Mouse (Mus musculus) liver, adult (tissue): Measurements from ENCODE around the gene Gimap7.
A peak's percentile ranks its signal among the peaks of the same experiment; 100 is the strongest.

Experiments used
- GATA4 ChIP-seq: IDR thresholded peaks from 2 replicates; pipeline ENCODE4 v1.6.1; 2014; ENCODE audit warnings: mild to moderate bottlenecking, low read length; ENCODE audit not compliant: insufficient replicate concordance

The Gimap7 gene

DNA sequence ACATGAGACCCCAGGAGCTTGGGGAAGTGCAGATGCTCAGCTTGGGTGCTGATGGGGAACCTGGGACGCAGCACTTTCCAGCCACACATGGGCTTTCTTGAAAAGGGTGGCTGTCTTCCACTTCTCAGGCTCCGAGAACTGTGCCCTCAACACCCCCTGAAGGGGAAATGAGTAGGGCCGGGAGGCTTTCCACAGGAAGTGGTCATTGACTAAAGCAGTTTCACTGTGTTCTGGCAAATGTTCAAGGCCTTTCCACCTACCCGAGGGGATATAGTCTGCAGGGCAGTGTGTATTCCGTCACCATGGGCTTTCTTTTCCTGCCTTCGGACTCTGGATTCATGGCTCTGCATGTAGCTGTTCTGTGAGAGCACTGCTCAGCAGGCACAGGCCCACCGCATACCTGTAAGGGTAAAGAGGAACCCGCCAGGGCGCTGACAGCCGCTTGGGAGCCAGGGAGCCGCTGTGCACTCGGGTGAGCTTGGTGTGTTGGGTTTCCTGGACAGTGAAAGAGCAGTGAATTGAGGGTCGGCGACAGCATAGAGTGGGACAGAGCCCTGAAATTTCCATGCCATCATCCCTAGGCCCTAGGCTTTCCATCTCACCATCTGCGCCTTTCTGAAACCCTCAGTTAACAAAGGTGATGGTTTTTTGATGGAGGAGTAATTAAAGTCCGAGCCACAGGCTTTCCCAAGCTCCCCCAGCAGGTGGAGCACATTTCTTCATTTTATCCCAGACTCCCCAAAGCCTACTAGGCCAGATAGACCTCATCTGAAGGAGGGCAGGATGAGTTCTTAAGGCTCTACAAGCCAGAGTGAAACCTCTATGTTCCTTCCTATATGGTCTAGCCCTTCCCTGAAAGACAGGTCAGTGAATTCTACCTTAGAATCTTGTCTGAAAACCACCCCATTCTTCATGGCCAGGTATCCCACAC is 27.8 kb downstream of the Gimap7 start, which contains the start of gene Gimap5:
Gimap5 (plus strand) TSS at position 239 of the 931 bp plus-strand sequence.
- no peak for TF ChIP-seq GATA4

GRCm38 (mm10) chr6:48747091-48747966 is 28.9 kb downstream of the Gimap7 start:
- TF ChIP-seq GATA4 = peak; percentile 20; the same call in 1 of the 2 replicates

DNA sequence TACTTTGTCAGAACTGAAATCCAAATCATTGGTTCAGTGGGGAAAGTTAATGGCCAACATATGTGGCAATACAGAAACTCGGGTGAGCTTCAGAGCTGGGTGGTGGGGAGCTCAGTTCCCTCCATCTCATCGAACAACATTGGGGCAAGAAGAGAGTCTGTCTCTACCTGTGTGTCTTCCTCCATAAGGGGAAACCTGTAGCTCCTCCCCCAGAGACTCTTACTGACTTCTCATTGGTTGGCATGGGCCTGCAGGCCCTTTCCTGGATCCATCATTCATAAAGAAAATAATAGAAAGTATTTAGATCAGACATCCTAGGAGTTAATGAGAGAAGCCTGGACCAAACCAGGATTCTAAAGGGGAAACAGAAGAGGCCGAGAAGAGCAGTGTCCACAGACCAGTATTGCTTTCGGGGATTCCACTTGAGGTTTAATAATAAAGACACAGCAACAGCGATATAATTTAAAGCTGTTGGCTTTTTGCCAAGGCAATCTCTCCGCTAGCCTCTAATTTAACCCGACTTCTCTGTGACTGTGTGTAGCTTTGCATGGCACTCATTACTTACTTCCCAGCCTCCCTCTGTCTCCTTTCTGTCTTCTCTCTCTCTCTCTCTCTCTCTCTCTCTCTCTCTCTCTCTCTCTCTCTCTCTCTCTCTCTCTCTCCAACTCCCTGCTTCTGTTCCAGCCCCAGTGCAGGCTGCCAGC is 45.3 kb downstream of the Gimap7 start:
- no peak for TF ChIP-seq GATA4

- TF ChIP-seq GATA4 = no peak
These were observed 46.1 kb downstream of the Gimap7 start for GRCm38 (mm10) chr6:48764496-48764895.

DNA sequence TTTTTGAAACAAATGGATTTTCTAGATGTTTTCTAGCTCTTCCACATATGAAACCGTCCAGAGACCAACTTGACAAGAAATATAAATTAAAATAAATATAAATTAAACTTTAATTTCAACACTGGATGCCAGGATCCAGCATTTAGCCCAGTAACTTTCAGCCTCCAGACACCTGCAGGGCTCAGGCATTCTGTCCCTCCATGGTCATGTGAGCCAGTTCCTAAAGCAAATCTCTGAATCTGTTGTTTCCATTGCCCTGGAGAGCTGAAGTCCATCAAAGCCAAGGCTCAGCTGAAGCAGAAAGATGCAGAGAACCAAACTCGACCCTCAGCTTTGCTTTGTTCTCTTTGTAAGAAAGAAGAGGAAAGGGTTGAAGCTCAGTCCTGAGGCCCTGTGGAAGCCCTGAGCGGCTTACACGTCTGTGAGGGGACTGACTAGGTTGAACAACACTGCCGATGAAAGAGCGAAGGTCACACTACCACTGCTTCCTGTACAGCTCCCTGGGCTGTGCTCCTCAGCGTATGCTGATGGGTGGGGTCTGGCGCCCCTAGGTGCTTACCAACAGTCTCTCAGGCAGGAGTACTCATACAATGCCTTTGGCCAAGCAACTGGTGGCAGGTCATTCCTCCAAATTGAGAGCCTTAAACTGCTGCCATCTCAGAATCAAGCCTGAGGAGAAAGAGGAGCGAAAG is 49.9 kb downstream of the Gimap7 start:
- TF ChIP-seq GATA4 = no peak

- no peak for TF ChIP-seq GATA4
These were observed 50.5 kb downstream of the Gimap7 start for GRCm38 (mm10) chr6:48768933-48769332.

DNA sequence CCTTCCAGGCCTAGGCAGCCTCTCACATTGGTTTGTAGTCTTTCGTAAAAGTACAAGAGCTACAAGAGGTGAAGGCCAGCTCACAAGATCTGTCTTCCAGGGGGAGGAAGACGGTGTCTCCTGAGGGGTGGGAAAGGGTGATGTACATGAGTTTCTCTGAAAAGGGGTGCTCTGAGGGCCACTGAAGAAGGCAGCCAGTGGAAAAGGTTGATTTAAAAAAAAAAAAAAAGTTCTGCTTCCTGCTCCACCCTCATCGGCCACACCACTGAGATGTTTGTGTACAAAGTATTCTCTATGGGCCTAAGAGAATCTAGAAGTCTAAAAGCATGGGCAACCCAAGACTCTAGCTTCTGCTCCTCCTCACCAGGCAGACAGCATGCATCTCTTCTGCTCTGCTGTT is 52.3 kb downstream of the Gimap7 start, which contains the start of gene Gimap3:
Gimap3 (minus strand) TSS at position 156 of the 400 bp plus-strand sequence.
- no peak for TF ChIP-seq GATA4

- no peak for TF ChIP-seq GATA4
These were observed 53.6 kb downstream of the Gimap7 start for GRCm38 (mm10) chr6:48772030-48772429.
